Mouse (Mus musculus) liver, embryonic 15.5 days (tissue): ENCODE measurements around the gene Mttp. TPM values are rescaled to one million over a fixed set of nuclear protein-coding genes. Genes with fewer than 3 reads are reported as not detected.

Experiments
- ATAC-seq: fragments of 200-750 bp; cut with Nextera tagmentation; 2 replicates; pipeline ENCODE4 v1.8.0; 2017; ENCODE audit warnings: moderate number of reproducible peaks, mild to moderate bottlenecking, moderate library complexity; ENCODE audit not compliant: insufficient read depth
- H3K27ac ChIP-seq: fragments of 300-500 bp; sonication (generic); replicated peaks from 2 replicates; pipeline ENCODE4 v1.5.1; 2015; ENCODE audit warnings: mild to moderate bottlenecking, inconsistent platforms
- H3K27me3 ChIP-seq: fragments of 300-500 bp; sonication (generic); 2 replicates; pipeline ENCODE4 v1.6.1; 2015; ENCODE audit warnings: mild to moderate bottlenecking, inconsistent platforms
- H3K36me3 ChIP-seq: fragments of 300-500 bp; sonication (generic); replicated peaks from 2 replicates; pipeline ENCODE4 v1.6.1; 2015; ENCODE audit warnings: moderate library complexity, mild to moderate bottlenecking, inconsistent platforms
- H3K4me1 ChIP-seq: fragments of 300-500 bp; sonication (generic); replicated peaks from 2 replicates; pipeline ENCODE4 v1.6.1; 2015; ENCODE audit warnings: inconsistent platforms
- H3K4me2 ChIP-seq: fragments of 300-500 bp; sonication (generic); 2 replicates; pipeline ENCODE4 v1.6.1; 2015; ENCODE audit warnings: moderate library complexity, mild to moderate bottlenecking, inconsistent platforms
- H3K4me3 ChIP-seq: fragments of 300-500 bp; sonication (generic); replicated peaks from 2 replicates; pipeline ENCODE4 v1.5.1; 2015; ENCODE audit warnings: mild to moderate bottlenecking, inconsistent platforms
- H3K9ac ChIP-seq: fragments of 300-500 bp; sonication (generic); 2 replicates; pipeline ENCODE4 v1.6.1; 2015; ENCODE audit warnings: moderate library complexity, mild to moderate bottlenecking, inconsistent platforms
- H3K9me3 ChIP-seq: fragments of 300-500 bp; sonication (generic); replicated peaks from 2 replicates; pipeline ENCODE4 v1.6.1; 2016; ENCODE audit warnings: inconsistent platforms
- WGBS: fragments of 180-500 bp; shearing (Covaris S2); methylation state at CpG from one replicate; pipeline ENCODE4 v1.1.7; 2015; ENCODE audit warnings: mixed read lengths; ENCODE audit not compliant: insufficient replicate concordance; 5-methylcytosine and 5-hydroxymethylcytosine counted together
- polyA plus RNA-seq: library from polyadenylated mRNA; unstranded; fragments of >200 nt; fragmentation: Nextera tagmentation; extraction: Ambion mirVana; gene quantifications from 2 replicates; pipeline ENCODE4 v1.2.1, GENCODE M21; 2015

The Mttp gene
- 35.6 and 38.2 TPM in 2 replicates for polyA plus RNA-seq

GRCm38 (mm10) chr3:138144642-138145171, at the start of gene Mttp:
Mttp (minus strand) TSS chr3:138144968.
- Histone ChIP-seq H3K9me3 (no peaks in the 10 kb centered on the region), H3K27ac (peak within 1 kb of the TSS; percentile 99), H3K36me3 (peaks cover 12% of the 10 kb centered on the region; the same call in 1 of the 2 replicates), H3K4me2 (peak within 1 kb of the TSS; percentile 91), H3K4me3 (peak within 1 kb of the TSS; percentile 88), H3K9ac (peak within 1 kb of the TSS; percentile 77), H3K27me3 (no peaks in the 10 kb centered on the region), H3K4me1 (peaks cover 6% of the 10 kb centered on the region)
- WGBS, result 2% methylated on average over 8 of the region's 8 CpGs
- peak; percentile 7; the same call in 1 of the 2 replicates for ATAC-seq

- 60% methylated on average over 15 of the region's 15 CpGs for WGBS
- no peak within 1 kb of the TSS for H3K4me3 ChIP-seq
- H3K4me2 ChIP-seq, result no peak within 1 kb of the TSS
- no peaks in the 10 kb centered on the region for H3K27me3 ChIP-seq
- no peak within 1 kb of the TSS for H3K9ac ChIP-seq
- no peak within 1 kb of the TSS for H3K27ac ChIP-seq
- no peaks in the 10 kb centered on the region for H3K9me3 ChIP-seq
- no peaks in the 10 kb centered on the region for H3K4me1 ChIP-seq
- no peak for ATAC-seq
- no peaks in the 10 kb centered on the region for H3K36me3 ChIP-seq
Measured at GRCm38 (mm10) chr3:138193683-138194302, 49.0 kb upstream of the Mttp start, which contains the start of gene 4930579F01Rik. 4930579F01Rik (minus strand) TSS chr3:138193825.

GRCm38 (mm10) chr3:138192260-138192659, 47.5 kb upstream of the Mttp start:
- Histone ChIP-seq H3K9me3 (no peaks in the 10 kb centered on the region), H3K9ac (no peak overlapping the region), H3K36me3 (no peaks in the 10 kb centered on the region), H3K4me1 (no peaks in the 10 kb centered on the region), H3K27me3 (no peaks in the 10 kb centered on the region), H3K4me2 (no peak overlapping the region), H3K4me3 (no peak overlapping the region), H3K27ac (no peak overlapping the region)
- 65% methylated on average over 7 of the region's 7 CpGs for WGBS
- ATAC-seq, result no peak

- H3K36me3 ChIP-seq, result no peaks in the 10 kb centered on the region
- no peaks in the 10 kb centered on the region for H3K27me3 ChIP-seq
- no peak overlapping the region for H3K9ac ChIP-seq
- H3K4me3 ChIP-seq, result no peak overlapping the region
- no peak overlapping the region for H3K27ac ChIP-seq
- no peaks in the 10 kb centered on the region for H3K9me3 ChIP-seq
- ATAC-seq, result no peak
- no peak overlapping the region for H3K4me2 ChIP-seq
- WGBS, result 81% methylated on average over 26 of the region's 26 CpGs
- H3K4me1 ChIP-seq, result no peaks in the 10 kb centered on the region
Measured at GRCm38 (mm10) chr3:138185995-138186930, 41.5 kb upstream of the Mttp start.

GRCm38 (mm10) chr3:138185290-138185689, 40.5 kb upstream of the Mttp start:
- Histone ChIP-seq H3K9ac (no peak overlapping the region), H3K27ac (no peak overlapping the region), H3K9me3 (no peaks in the 10 kb centered on the region), H3K27me3 (no peaks in the 10 kb centered on the region), H3K4me2 (no peak overlapping the region), H3K4me1 (no peaks in the 10 kb centered on the region), H3K4me3 (no peak overlapping the region), H3K36me3 (no peaks in the 10 kb centered on the region)
- ATAC-seq, result no peak
- 46% methylated on average over 4 of the region's 4 CpGs for WGBS

GRCm38 (mm10) chr3:138183371-138183770, 38.6 kb upstream of the Mttp start:
- H3K27ac ChIP-seq, result no peak overlapping the region
- H3K36me3 ChIP-seq, result no peaks in the 10 kb centered on the region
- H3K9ac ChIP-seq, result no peak overlapping the region
- no peak for ATAC-seq
- no peak overlapping the region for H3K4me3 ChIP-seq
- WGBS, result 69% methylated on average over 7 of the region's 7 CpGs
- no peaks in the 10 kb centered on the region for H3K9me3 ChIP-seq
- no peaks in the 10 kb centered on the region for H3K27me3 ChIP-seq
- no peaks in the 10 kb centered on the region for H3K4me1 ChIP-seq
- H3K4me2 ChIP-seq, result no peak overlapping the region

- ATAC-seq, result no peak
Measured at GRCm38 (mm10) chr3:138182019-138182418, 37.3 kb upstream of the Mttp start.

GRCm38 (mm10) chr3:138175551-138175950, 30.8 kb upstream of the Mttp start:
- Histone ChIP-seq H3K27ac (no peak overlapping the region), H3K9ac (no peak overlapping the region), H3K4me3 (no peak overlapping the region), H3K4me2 (no peak overlapping the region), H3K4me1 (no peaks in the 10 kb centered on the region), H3K36me3 (no peaks in the 10 kb centered on the region), H3K9me3 (no peaks in the 10 kb centered on the region), H3K27me3 (no peaks in the 10 kb centered on the region)
- WGBS, result 81% methylated on average over 6 of the region's 6 CpGs
- ATAC-seq, result no peak

More at GRCm38 (mm10) chr3:138182019-138182418, 37.3 kb upstream of the Mttp start:
- Histone ChIP-seq H3K4me2 (no peak overlapping the region), H3K27me3 (no peaks in the 10 kb centered on the region), H3K4me1 (no peaks in the 10 kb centered on the region), H3K4me3 (no peak overlapping the region), H3K9ac (no peak overlapping the region), H3K27ac (no peak overlapping the region), H3K9me3 (no peaks in the 10 kb centered on the region), H3K36me3 (no peaks in the 10 kb centered on the region)
- WGBS, result 54% methylated on average over 2 of the region's 2 CpGs

- ATAC-seq, result no peak
- no peaks in the 10 kb centered on the region for H3K9me3 ChIP-seq
Measured at GRCm38 (mm10) chr3:138173291-138173690, 28.5 kb upstream of the Mttp start.

GRCm38 (mm10) chr3:138162553-138163183, 17.9 kb upstream of the Mttp start:
- H3K36me3 ChIP-seq, result 0 out of 2 replicates have a peak, but pooled peaks cover 3% of the 10 kb centered on the region
- ATAC-seq, result no peak
- H3K27me3 ChIP-seq, result no peaks in the 10 kb centered on the region
- WGBS, result 49% methylated on average over 4 of the region's 4 CpGs
- H3K9ac ChIP-seq, result no peak overlapping the region
- H3K4me1 ChIP-seq, result no peaks in the 10 kb centered on the region
- no peak overlapping the region for H3K4me2 ChIP-seq
- H3K27ac ChIP-seq, result no peak overlapping the region
- H3K9me3 ChIP-seq, result no peaks in the 10 kb centered on the region
- H3K4me3 ChIP-seq, result no peak overlapping the region

More at GRCm38 (mm10) chr3:138173291-138173690, 28.5 kb upstream of the Mttp start:
- no peaks in the 10 kb centered on the region for H3K27me3 ChIP-seq
- H3K4me3 ChIP-seq, result no peak overlapping the region
- no peaks in the 10 kb centered on the region for H3K4me1 ChIP-seq
- no peaks in the 10 kb centered on the region for H3K36me3 ChIP-seq
- WGBS, result 71% methylated on average over 10 of the region's 10 CpGs
- H3K27ac ChIP-seq, result no peak overlapping the region
- H3K4me2 ChIP-seq, result no peak overlapping the region
- H3K9ac ChIP-seq, result no peak overlapping the region
